Mouse (Mus musculus) brain, embryonic 18.5 days (tissue): ENCODE measurements around the gene Ppara.
A peak's percentile ranks its signal among the peaks of the same experiment; 100 is the strongest.

Source experiments
- DNase-seq: peaks from one replicate; pipeline ENCODE4 v3.0.0-alpha.2; 2012; ENCODE audit warnings: low read depth, low spot score

The Ppara gene

GRCm38 (mm10) chr15:85728224-85728623 is 6.6 kb upstream of the Ppara start:
- DNase-seq, result no peak

GRCm38 (mm10) chr15:85729256-85729655 is 5.5 kb upstream of the Ppara start:
- DNase-seq, result no peak

GRCm38 (mm10) chr15:85730027-85730426 is 4.8 kb upstream of the Ppara start:
- no peak for DNase-seq

- no peak for DNase-seq
Measured at GRCm38 (mm10) chr15:85731885-85732603, 2.7 kb upstream of the Ppara start.

GRCm38 (mm10) chr15:85732604-85732968 is 2.2 kb upstream of the Ppara start:
- DNase-seq, result no peak

GRCm38 (mm10) chr15:85733686-85734085 is 1.1 kb upstream of the Ppara start:
- DNase-seq, result no peak

GRCm38 (mm10) chr15:85734148-85734547 is 635 bp upstream of the Ppara start:
- DNase-seq, result no peak

- DNase-seq, result peak; percentile 43
Measured at GRCm38 (mm10) chr15:85735063-85735835, 466 bp downstream of the Ppara start.

GRCm38 (mm10) chr15:85735836-85736190 is 1.0 kb downstream of the Ppara start:
- no peak for DNase-seq

GRCm38 (mm10) chr15:85736506-85736905 is 1.7 kb downstream of the Ppara start:
- DNase-seq, result no peak

- no peak for DNase-seq
Measured at GRCm38 (mm10) chr15:85738416-85738815, 3.6 kb downstream of the Ppara start.

GRCm38 (mm10) chr15:85738939-85739338 is 4.2 kb downstream of the Ppara start:
- no peak for DNase-seq

- no peak for DNase-seq
Measured at GRCm38 (mm10) chr15:85742608-85743007, 7.8 kb downstream of the Ppara start.

GRCm38 (mm10) chr15:85743946-85744345 is 9.2 kb downstream of the Ppara start:
- DNase-seq, result no peak

- DNase-seq, result no peak
Measured at GRCm38 (mm10) chr15:85746178-85746577, 11.4 kb downstream of the Ppara start.

- DNase-seq, result no peak
Measured at GRCm38 (mm10) chr15:85746671-85747070, 11.9 kb downstream of the Ppara start.

GRCm38 (mm10) chr15:85747951-85748350 is 13.2 kb downstream of the Ppara start:
- no peak for DNase-seq

GRCm38 (mm10) chr15:85748466-85748865 is 13.7 kb downstream of the Ppara start:
- no peak for DNase-seq

- no peak for DNase-seq
Measured at GRCm38 (mm10) chr15:85749141-85749540, 14.4 kb downstream of the Ppara start.

GRCm38 (mm10) chr15:85750115-85750514 is 15.3 kb downstream of the Ppara start:
- no peak for DNase-seq

GRCm38 (mm10) chr15:85752655-85753054 is 17.9 kb downstream of the Ppara start:
- no peak for DNase-seq

- DNase-seq, result no peak
Measured at GRCm38 (mm10) chr15:85754033-85754650, 19.4 kb downstream of the Ppara start.

GRCm38 (mm10) chr15:85755214-85755613 is 20.4 kb downstream of the Ppara start:
- DNase-seq, result no peak
